Mouse (Mus musculus): ENCODE measurements around the gene Dmc1.

The Dmc1 gene

GRCm38 (mm10) chr15:79604990-79605665 lies at the start of gene Dmc1:
Gene Dmc1 (minus strand): TSS chr15:79605109.
- DNase-seq (ENCODE audit: extremely low spot score, low read depth, low spot score), result no peak

DNA sequence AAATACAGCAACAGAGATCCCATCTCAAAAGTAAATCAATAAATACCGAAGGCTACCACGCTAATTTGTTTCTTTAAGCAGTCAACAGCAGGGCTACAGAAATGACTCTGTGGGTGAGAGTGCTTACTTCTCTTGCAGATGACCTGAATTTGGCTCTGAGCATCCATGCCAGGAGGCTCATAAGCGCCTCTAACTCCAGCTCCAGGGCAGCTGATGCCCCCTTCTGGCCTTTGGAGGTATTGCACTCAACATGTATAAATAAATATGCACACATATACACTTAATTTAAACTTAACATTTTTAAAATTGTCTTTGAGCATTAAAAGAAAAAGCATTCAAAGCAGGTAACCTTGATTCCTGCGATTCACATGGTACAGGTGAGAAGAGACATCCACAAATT lies 46.6 kb upstream of the Dmc1 start:
- no peak for DNase-seq (ENCODE audit: extremely low spot score, low read depth, low spot score)

- DNase-seq (ENCODE audit: extremely low spot score, low read depth, low spot score), result no peak
These were observed 45.7 kb upstream of the Dmc1 start for GRCm38 (mm10) chr15:79650569-79650968.

DNA sequence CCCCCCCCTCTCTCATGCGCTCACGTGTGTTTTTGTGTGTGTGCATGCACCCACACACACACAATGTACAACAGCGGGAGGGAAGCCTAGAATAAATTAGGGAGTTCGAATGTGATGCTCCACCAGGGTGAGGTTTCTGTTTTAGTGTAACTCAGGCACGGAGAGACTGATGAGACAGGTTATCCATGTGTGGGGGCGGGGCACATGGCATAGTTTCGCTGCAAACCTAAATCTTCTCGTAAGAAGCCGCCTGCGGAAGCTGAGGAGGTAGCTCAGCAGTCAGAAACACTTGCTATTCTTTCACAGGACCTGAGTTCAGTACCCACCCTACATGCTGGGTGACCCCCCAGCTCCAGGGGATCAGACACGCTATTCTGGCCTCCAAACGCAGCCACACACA lies 43.2 kb upstream of the Dmc1 start:
- no peak for DNase-seq (ENCODE audit: extremely low spot score, low read depth, low spot score)

GRCm38 (mm10) chr15:79645483-79645882 lies 40.6 kb upstream of the Dmc1 start:
- DNase-seq (ENCODE audit: extremely low spot score, low read depth, low spot score), result no peak

- no peak for DNase-seq (ENCODE audit: extremely low spot score, low read depth, low spot score)
These were observed 36.4 kb upstream of the Dmc1 start for GRCm38 (mm10) chr15:79641135-79641817.

GRCm38 (mm10) chr15:79630471-79630870 lies 25.6 kb upstream of the Dmc1 start:
- DNase-seq (ENCODE audit: extremely low spot score, low read depth, low spot score), result no peak

DNA sequence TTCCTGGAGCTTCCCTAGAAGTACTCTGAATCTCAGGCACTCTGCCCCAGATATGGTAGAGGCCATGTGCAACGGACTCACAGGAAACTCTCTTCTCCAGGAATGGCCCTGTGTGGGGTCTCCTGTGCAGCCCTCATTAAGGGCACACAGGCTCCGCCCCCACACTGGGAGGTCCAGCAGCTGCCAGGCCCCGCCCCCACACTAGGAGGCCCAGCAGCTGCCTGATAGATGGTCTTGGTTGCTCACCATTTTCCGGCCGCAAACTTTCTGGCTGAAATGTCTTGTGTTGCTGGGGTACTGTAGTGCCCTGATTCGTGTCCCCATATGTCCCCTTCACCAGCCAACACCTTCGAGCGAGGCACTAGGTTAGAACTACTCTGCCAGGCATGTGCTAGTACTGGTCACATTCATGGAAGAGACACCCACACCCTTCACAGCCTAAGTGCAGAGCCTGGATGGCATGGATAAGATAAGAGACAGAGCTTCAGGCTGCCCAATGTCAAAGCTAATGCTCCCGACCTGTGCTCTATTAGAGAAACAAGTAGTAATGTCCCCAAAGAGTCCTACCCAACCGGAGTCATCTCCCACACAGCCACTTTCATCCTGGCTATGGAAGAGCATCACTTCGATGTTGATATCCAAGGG lies 15.0 kb upstream of the Dmc1 start:
- DNase-seq (ENCODE audit: extremely low spot score, low read depth, low spot score), result no peak

- no peak for DNase-seq (ENCODE audit: extremely low spot score, low read depth, low spot score)
These were observed 13.5 kb upstream of the Dmc1 start for GRCm38 (mm10) chr15:79618456-79618855.

GRCm38 (mm10) chr15:79617135-79617534 lies 12.2 kb upstream of the Dmc1 start:
- DNase-seq (ENCODE audit: extremely low spot score, low read depth, low spot score), result no peak

- no peak for DNase-seq (ENCODE audit: extremely low spot score, low read depth, low spot score)
These were observed 11.8 kb upstream of the Dmc1 start for GRCm38 (mm10) chr15:79616729-79617128.

- no peak for DNase-seq (ENCODE audit: extremely low spot score, low read depth, low spot score)
These were observed 10.6 kb upstream of the Dmc1 start for GRCm38 (mm10) chr15:79615501-79615900.

GRCm38 (mm10) chr15:79609226-79609625 lies 4.3 kb upstream of the Dmc1 start:
- no peak for DNase-seq (ENCODE audit: extremely low spot score, low read depth, low spot score)

DNA sequence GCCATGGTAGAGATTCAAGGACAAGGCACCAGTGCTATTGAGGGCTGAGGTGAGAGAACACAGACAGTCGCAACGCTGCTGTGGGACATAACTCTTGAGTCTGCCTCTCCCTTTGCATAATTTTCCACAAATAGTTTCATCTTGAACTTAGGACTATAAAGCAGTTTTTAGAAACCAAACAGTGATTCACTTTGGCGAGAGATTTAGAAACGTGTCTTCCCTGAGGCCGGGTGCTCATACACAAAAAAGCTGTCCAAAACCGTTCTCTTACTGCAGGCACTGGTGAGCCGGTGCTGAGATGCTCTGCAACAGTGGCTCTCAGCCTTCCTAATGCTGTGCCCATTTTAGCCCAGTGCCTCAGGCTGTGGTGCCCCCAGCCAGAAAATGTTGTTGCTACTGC lies 3.3 kb upstream of the Dmc1 start:
- DNase-seq (ENCODE audit: extremely low spot score, low read depth, low spot score), result no peak

DNA sequence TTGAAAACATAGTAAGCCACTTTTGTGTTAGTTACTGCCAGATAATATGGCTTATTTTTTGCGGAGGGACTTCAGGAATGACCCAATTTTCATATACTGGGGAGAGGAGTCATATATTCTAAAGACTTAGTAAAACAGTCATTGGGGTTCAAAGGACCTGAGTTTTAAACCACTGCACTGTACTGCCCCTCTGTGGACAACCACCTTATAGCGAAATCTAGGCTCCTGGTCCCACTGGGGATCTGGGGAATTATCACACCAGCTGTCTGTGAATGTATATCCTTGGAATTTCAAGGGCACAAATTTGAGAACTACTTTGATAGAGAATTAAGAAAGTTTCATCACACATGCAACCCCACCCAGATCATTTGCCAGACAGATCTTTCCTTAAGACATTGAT lies 2.8 kb upstream of the Dmc1 start:
- no peak for DNase-seq (ENCODE audit: extremely low spot score, low read depth, low spot score)

DNA sequence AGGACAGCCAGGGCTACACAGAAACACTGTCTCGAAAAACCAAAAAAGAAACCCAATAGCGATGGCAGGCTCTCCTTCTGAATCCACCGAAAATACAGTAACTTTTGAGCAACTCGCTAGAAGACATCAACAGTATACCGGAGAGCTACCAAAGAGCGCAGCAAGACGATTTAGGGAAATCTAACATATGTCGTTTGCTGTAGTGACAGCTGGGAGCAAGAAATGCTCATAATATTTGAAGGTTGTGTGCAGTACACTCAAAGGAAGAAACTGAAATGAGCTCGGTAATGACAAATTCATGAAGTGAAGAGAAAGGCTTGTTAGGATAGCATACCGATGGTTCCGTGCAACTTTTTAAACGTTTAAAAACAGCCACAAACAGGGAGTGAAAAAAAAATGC lies 1.3 kb upstream of the Dmc1 start:
- no peak for DNase-seq (ENCODE audit: extremely low spot score, low read depth, low spot score)

GRCm38 (mm10) chr15:79600176-79600575 lies 4.7 kb downstream of the Dmc1 start:
- DNase-seq (ENCODE audit: extremely low spot score, low read depth, low spot score), result no peak

- no peak for DNase-seq (ENCODE audit: extremely low spot score, low read depth, low spot score)
These were observed 6.2 kb downstream of the Dmc1 start for GRCm38 (mm10) chr15:79598715-79599114.

GRCm38 (mm10) chr15:79581581-79581980 lies 23.3 kb downstream of the Dmc1 start:
- DNase-seq (ENCODE audit: extremely low spot score, low read depth, low spot score), result no peak

DNA sequence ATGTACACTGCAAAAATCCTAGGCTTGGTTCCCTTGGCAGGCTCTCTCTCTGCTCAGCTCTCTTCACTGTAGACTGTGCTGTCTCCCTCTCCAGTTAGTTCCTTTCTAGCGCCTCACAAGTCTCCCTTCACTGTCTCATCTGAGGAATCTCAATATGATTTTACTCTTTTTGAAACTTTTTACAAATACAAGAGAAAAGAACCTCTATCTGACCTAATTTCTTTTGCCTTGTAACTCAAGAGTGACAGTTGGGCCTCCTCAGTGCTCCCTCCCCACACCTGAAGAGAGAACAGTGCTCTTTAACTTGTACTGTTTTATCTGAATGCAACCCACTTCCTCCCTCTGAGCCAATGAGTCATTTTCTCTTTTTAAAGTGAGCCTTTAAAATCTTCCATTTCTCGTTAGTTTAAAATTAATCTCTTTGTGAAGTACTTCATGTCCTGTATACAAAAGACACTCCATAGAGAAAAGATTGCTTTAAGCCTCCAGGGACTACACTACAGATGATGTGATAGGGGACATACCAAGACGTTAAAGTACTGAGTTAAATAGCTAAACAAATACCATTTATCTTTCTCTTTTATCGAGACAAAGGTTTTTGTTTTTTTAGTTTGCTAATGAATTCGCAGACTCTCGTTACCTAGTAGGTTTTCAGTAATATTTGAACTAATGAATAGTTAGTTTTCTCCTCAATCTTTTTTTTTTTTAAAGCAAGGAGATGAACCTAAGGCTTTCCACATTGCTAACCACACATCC lies 27.1 kb downstream of the Dmc1 start:
- DNase-seq (ENCODE audit: extremely low spot score, low read depth, low spot score), result no peak

- no peak for DNase-seq (ENCODE audit: extremely low spot score, low read depth, low spot score)
These were observed 28.0 kb downstream of the Dmc1 start for GRCm38 (mm10) chr15:79576947-79577346.
